Mouse (Mus musculus): Measurements from ENCODE around the gene Svop.

DNA sequence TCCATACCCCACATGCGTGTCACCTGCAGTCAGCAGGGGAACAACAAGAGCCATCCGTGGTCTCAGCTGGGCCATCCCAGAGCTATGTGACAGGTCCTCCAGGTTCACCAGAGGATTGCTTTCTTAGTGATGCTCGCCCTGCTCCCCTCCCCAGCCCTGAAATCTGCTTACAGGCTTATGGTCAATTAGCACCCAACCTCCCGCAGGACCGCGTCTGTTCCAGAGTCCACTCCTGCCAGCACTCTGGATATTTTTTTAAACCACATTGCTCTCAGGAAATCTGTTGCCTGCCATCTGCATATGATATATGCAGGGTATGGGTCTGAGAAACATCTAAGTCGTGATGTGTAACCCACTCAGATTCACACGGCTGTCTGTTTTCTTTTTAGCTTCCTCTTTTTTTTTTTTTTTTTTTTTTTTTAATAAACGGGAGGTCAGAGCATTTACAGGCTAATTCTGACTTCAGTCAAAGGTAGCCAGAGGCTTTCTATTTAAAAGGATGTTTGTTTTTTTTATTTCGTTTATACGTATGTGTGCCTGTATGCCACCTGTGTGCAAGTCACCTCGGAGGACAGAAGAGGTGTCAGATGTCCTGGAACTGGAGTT, 3.4 kb downstream of the Svop start:
- TF ChIP-seq POLR2A (IDR thresholded peaks at IDR 0.05; ENCODE audit: low read depth, low read length) (no peak), CTCF (IDR thresholded peaks at IDR 0.05; ENCODE audit: extremely low read depth, insufficient read depth, insufficient read length, insufficient replicate concordance) (no peak)
